Mouse (Mus musculus) thymus, adult 2 months (tissue): ENCODE data around the gene Ccl2. TPM values are rescaled to one million over a fixed set of nuclear protein-coding genes. Genes with fewer than 3 reads are reported as not detected.
A peak's percentile ranks its signal among the peaks of the same experiment; 100 is the strongest.

Experiments
- DNase-seq: peaks from one replicate; pipeline ENCODE4 v3.0.0; 2021
- H3K27ac ChIP-seq: fragments of 200-500 bp; 2 replicates; pipeline ENCODE4 v1.5.1; 2012; ENCODE audit warnings: low read length, control low read depth; ENCODE audit not compliant: control insufficient read depth, insufficient read depth
- H3K27me3 ChIP-seq: fragments of 200-500 bp; 2 replicates; pipeline ENCODE4 v1.6.1; 2012; ENCODE audit warnings: mild to moderate bottlenecking, low read length, moderate library complexity, mixed read lengths; ENCODE audit not compliant: control insufficient read depth, insufficient read depth
- H3K36me3 ChIP-seq: fragments of 200-500 bp; 2 replicates; pipeline ENCODE4 v1.6.1; 2012; ENCODE audit warnings: mild to moderate bottlenecking, low read length, moderate library complexity; ENCODE audit not compliant: control insufficient read depth, insufficient read depth
- H3K4me1 ChIP-seq: fragments of 200-500 bp; replicated peaks from 2 replicates; pipeline ENCODE4 v1.6.1; 2012; ENCODE audit warnings: low read length; ENCODE audit not compliant: control insufficient read depth, insufficient read depth
- H3K4me3 ChIP-seq: fragments of 200-500 bp; 2 replicates; pipeline ENCODE4 v1.5.1; 2012; ENCODE audit warnings: mild to moderate bottlenecking, low read length, control low read depth, moderate library complexity; ENCODE audit not compliant: control insufficient read depth, insufficient read depth
- CTCF ChIP-seq: fragments of 200-500 bp; IDR thresholded peaks from 2 replicates; pipeline ENCODE4 v1.5.1; 2012; ENCODE audit warnings: mild to moderate bottlenecking, control low read depth, low read length, moderate library complexity, borderline replicate concordance; ENCODE audit not compliant: control insufficient read depth, poor library complexity, insufficient read depth; ENCODE audit errors: extremely low read depth
- POLR2A ChIP-seq: fragments of 200-500 bp; IDR thresholded peaks from 2 replicates; pipeline ENCODE4 v1.6.1; 2012; ENCODE audit warnings: mild to moderate bottlenecking, low read length, control low read depth, moderate library complexity; ENCODE audit not compliant: control insufficient read depth, poor library complexity, insufficient read depth; ENCODE audit errors: extremely low read depth
- WGBS: fragments of 180-500 bp; shearing (Covaris S2); methylation state at CpG from one replicate; pipeline ENCODE4 v1.1.7; 2018; 5-methylcytosine and 5-hydroxymethylcytosine counted together
- polyA plus RNA-seq: library from polyadenylated mRNA; depleted of rRNA; stranded (reverse); fragments of >200 nt; gene quantifications from 2 replicates; pipeline ENCODE4 v1.2.3, GENCODE M21; 2012

The Ccl2 gene
- polyA plus RNA-seq, 1 experiment, result 3.7 TPM

GRCm38 (mm10) chr11:82006796-82007423 lies 28.5 kb upstream of the Ccl2 start:
- Histone ChIP-seq H3K4me1 (no peaks in the 10 kb centered on the region), H3K27me3 (no peaks in the 10 kb centered on the region), H3K4me3 (no peak overlapping the region), H3K27ac (no peak overlapping the region), H3K36me3 (no peaks in the 10 kb centered on the region)
- peak; percentile 2 for DNase-seq
- WGBS, result 4% methylated on average over 12 of the region's 12 CpGs
- TF ChIP-seq CTCF, result no peak
- no peak for TF ChIP-seq POLR2A

DNA sequence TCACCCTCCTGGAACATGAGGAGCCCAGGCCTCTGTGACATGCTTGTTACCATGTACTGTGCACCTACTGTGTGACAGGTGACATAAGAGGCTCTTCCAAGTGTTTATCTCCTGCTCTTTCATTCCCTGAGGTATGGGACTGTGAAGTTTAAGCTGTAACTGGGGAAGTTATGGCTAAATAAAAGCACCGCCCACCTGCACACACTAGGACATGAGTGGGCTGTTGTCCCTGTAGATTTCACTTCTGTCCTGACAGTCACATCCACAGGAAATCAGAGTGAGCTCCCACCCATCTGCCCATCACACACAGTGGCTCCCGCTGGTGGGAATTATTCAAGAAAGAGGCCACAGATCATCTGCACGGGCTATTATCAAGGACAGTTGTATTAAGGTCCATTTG lies 25.3 kb upstream of the Ccl2 start:
- Histone ChIP-seq H3K4me1 (no peaks in the 10 kb centered on the region), H3K36me3 (no peaks in the 10 kb centered on the region), H3K27me3 (no peaks in the 10 kb centered on the region), H3K4me3 (no peak overlapping the region), H3K27ac (no peak overlapping the region)
- WGBS, result 92% methylated on average over 3 of the region's 3 CpGs
- no peak for DNase-seq
- TF ChIP-seq CTCF (no peak), POLR2A (no peak)

DNA sequence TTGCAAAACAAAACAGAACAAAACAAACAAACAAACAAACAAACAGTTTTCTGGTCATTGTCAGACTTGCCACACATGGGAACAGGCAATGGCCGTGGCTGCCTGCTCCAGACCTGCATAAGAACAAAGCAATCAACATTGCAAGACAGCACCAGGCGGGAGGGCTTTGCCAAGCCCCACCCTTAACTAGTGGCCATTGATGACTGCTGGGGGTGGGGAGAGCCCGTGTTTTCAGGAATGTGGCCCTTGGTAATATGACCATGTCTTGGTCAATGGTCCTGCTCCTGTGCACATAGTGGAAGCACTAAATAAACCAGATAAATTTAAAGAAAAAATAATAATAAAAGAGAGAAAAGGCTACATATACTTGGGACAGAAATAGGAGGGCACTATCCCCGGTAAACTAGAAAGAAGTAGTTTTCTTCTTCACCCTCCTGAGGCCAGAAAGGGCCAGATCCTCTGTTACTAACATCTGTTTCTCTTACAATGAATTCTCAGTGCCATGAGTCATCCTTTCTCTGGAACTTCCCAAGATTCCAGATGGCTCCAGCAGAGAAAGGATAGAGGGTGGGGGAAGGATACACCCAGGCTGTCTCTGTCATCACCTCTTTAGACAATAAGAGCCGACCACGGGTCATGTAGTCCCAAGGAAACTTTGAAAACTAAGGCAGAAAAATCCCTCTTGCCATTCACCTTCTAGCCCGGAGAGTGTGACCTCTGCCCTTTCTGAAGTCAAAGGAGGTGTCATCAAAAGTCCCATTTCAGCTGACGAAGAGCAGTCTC lies 23.8 kb upstream of the Ccl2 start:
- TF ChIP-seq CTCF (no peak), POLR2A (no peak)
- Histone ChIP-seq H3K36me3 (no peaks in the 10 kb centered on the region), H3K27me3 (no peaks in the 10 kb centered on the region), H3K4me1 (no peaks in the 10 kb centered on the region), H3K27ac (no peak overlapping the region), H3K4me3 (no peak overlapping the region)
- DNase-seq, result no peak
- 80% methylated on average over 8 of the region's 8 CpGs for WGBS

DNA sequence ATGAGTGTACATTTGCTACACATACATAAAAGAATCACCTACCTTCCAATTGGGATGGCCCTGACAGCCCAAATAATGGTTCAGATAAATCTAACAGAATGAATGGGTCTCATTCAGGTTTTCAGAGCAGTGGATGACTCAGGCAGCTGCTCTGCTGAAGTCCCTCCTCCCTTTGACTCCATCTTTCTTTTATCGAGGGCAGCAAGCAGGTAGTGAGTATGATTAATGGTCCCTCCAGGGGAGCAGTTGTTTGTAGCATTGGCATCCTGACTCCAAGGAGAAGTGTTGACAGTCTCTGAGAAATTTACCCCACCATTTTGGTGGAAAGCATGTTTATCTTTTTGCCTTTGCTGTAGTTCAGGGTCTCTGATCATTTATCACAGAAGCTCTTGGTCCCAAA lies 21.6 kb upstream of the Ccl2 start:
- Histone ChIP-seq H3K36me3 (no peaks in the 10 kb centered on the region), H3K4me1 (no peaks in the 10 kb centered on the region), H3K27me3 (no peaks in the 10 kb centered on the region), H3K4me3 (no peak overlapping the region), H3K27ac (no peak overlapping the region)
- DNase-seq, result no peak
- WGBS, result 30% methylated on average over 1 of the region's 1 CpGs
- TF ChIP-seq POLR2A, result no peak
- TF ChIP-seq CTCF, result no peak

DNA sequence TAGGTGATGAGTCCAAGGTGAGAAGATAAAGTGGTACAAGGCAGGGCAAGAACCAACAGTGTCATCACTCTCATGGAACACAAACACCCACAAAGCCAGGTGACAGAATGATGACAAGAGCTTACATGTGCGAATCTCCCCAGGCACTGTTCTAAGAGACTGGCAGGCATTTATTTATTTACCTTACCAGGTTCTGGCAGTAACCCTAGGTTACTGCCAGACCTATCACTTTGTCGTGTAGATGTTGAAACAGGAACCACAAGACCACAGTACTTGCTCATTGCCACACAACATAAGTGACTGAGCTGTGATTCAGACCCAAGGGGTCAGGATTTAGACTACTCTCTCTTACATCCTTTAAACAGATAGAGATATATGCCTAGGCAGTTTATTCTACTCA lies 20.3 kb upstream of the Ccl2 start:
- no peak for DNase-seq
- no peaks in the 10 kb centered on the region for H3K36me3 ChIP-seq
- H3K27me3 ChIP-seq, result no peaks in the 10 kb centered on the region
- WGBS, result 42% methylated on average over 2 of the region's 2 CpGs
- no peak overlapping the region for H3K27ac ChIP-seq
- H3K4me1 ChIP-seq, result no peaks in the 10 kb centered on the region
- TF ChIP-seq CTCF (no peak), POLR2A (no peak)
- H3K4me3 ChIP-seq, result no peak overlapping the region

GRCm38 (mm10) chr11:82016181-82016780 lies 19.1 kb upstream of the Ccl2 start:
- TF ChIP-seq POLR2A, result no peak
- Histone ChIP-seq H3K27me3 (no peaks in the 10 kb centered on the region), H3K27ac (no peak overlapping the region), H3K4me1 (no peaks in the 10 kb centered on the region), H3K36me3 (no peaks in the 10 kb centered on the region), H3K4me3 (no peak overlapping the region)
- DNase-seq, result no peak
- 75% methylated on average over 3 of the region's 3 CpGs for WGBS

GRCm38 (mm10) chr11:82019389-82019788 lies 16.0 kb upstream of the Ccl2 start:
- TF ChIP-seq CTCF, result no peak
- TF ChIP-seq POLR2A, result no peak
- no peak overlapping the region for H3K4me3 ChIP-seq
- H3K27me3 ChIP-seq, result no peaks in the 10 kb centered on the region
- H3K36me3 ChIP-seq, result no peaks in the 10 kb centered on the region
- WGBS, result 62% methylated on average over 2 of the region's 2 CpGs
- no peak overlapping the region for H3K27ac ChIP-seq
- H3K4me1 ChIP-seq, result no peaks in the 10 kb centered on the region
- DNase-seq, result no peak
